Mouse (Mus musculus): Measurements from ENCODE around the gene Thop1. TPM values are rescaled to one million over a fixed set of nuclear protein-coding genes. Genes with fewer than 3 reads are reported as not detected.
A peak's percentile ranks its signal among the peaks of the same experiment; 100 is the strongest.

Gene Thop1
- total and polyA plus RNA-seq, 3 experiments, result 81.1 to 123 (median 94.5) TPM

DNA sequence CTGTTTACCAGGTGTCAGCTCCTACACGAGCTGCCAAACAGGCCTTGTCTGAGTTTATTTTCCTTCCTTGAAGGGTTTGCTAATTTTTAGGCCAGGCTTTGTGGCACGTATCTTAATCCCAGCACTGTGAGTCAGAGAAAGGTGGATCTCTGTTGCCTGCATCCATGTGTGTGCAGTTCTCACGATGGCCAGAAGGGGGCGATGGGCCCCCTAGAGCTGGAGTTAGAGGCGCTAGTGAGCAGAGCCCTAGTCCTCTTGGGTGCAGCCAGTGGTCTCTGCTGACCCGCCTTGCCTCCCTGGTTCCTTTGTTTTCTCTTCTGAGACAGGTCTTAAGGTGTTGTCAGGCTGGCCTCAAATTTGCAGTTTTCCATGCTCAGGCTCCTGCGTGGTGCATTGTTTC is 3.6 kb downstream of the Thop1 start:
- H3K9me3 ChIP-seq (replicated peaks; ENCODE audit: low read length), result peaks cover 3% of the 10 kb centered on the region
- peaks cover 4% of the 10 kb centered on the region for H3K27me3 ChIP-seq (replicated peaks)
- no peak overlapping the region for H3K9ac ChIP-seq (ENCODE audit: insufficient read depth, low read depth)
- peaks cover 19% of the 10 kb centered on the region for H3K79me2 ChIP-seq (replicated peaks; ENCODE audit: control insufficient read depth, extremely low read depth, insufficient read depth, poor library complexity, severe bottlenecking)
- peaks cover 52 to 73% of the 10 kb centered on the region in 2 experiments for H3K36me3 ChIP-seq (replicated peaks in 1 of 2; ENCODE audit: control insufficient read depth in 1 of 2, insufficient read depth in 1 of 2, low read length in 1 of 2)
- in situ Hi-C loops (cut with MboI; ENCODE audit: low pct_ligation_motif_present, low pct_unique_long_range_greater_than_20kb, low sequenced_read_pairs), result loop anchor here (10.0 kb wide), 1 partner anchor 101 kb away; the partner anchor contains the start of gene Eef2
- H3K4me1 ChIP-seq (ENCODE audit: control insufficient read depth in 1 of 2, insufficient read depth in 2 of 2), result peaks cover 6 to 29% of the 10 kb centered on the region in 2 experiments
- H3K27ac ChIP-seq (ENCODE audit: insufficient read depth, low read depth), result no peak overlapping the region
- H3K4me3 ChIP-seq (replicated peaks in 1 of 3; ENCODE audit: low read depth in 2 of 3, low read length in 2 of 3, poor library complexity in 1 of 3), result no peak overlapping the region
- dilution Hi-C loops (cut with MboI; ENCODE audit: extremely low pct_ligation_motif_present, extremely low pct_unique_long_range_greater_than_20kb, low sequenced_read_pairs), result no loop called here
- peak; percentile 33 for DNase-seq (ENCODE audit: extremely low read depth)
- peak; percentile 24 for TF ChIP-seq RAD21 (IDR thresholded peaks at IDR 0.05; ENCODE audit: low read depth, low read length)
- TF ChIP-seq CTCF (conservative IDR thresholded peaks at IDR 0.05 in 1 of 2, IDR thresholded peaks at IDR 0.05 in 1 of 2; ENCODE audit: low read depth in 2 of 2, low read length in 2 of 2), result peak; percentile 73 to 74
- no peak for TF ChIP-seq ZNF384 (IDR thresholded peaks at IDR 0.05; ENCODE audit: low read depth, low read length)
- no peak for TF ChIP-seq MAFK (IDR thresholded peaks at IDR 0.05; ENCODE audit: insufficient replicate concordance, low read length)
- TF ChIP-seq SMC3 (IDR thresholded peaks at IDR 0.05; ENCODE audit: low read depth, low read length), result peak; percentile 35; the same call in 1 of the 2 replicates
- H3K4me2 ChIP-seq (ENCODE audit: insufficient read depth, low read depth, poor library complexity, severe bottlenecking), result no peak overlapping the region

DNA sequence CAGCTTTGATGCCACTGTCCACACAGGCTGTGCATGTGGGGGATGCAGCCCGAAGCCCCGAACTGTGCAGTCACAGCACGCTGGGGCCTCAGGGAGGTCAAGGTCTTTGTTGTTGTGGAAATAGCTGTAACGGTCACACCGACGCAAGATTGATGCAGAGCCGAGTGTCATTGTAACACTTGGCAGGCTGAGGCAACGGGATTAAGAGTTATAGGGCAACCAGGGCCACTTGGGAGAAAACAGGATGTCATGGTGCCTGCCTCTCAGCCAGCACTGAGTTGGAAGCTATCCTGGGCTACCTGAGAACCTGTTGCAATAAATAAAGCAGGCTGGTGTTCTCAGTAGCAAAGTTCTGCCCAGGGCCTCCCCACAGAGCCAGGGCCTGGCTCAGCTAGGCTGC is 5.9 kb downstream of the Thop1 start:
- Histone ChIP-seq H3K36me3 (replicated peaks in 1 of 2; ENCODE audit: control insufficient read depth in 1 of 2, insufficient read depth in 1 of 2, low read length in 1 of 2) (peaks cover 75 to 96% of the 10 kb centered on the region in 2 experiments), H3K9me3 (replicated peaks; ENCODE audit: low read length) (peaks cover 3% of the 10 kb centered on the region), H3K4me1 (ENCODE audit: control insufficient read depth in 1 of 2, insufficient read depth in 2 of 2) (peaks cover under 1 to 20% of the 10 kb centered on the region in 2 experiments), H3K4me3 (replicated peaks in 1 of 3; ENCODE audit: low read depth in 2 of 3, low read length in 2 of 3, poor library complexity in 1 of 3) (no peak overlapping the region), H3K27ac (ENCODE audit: insufficient read depth, low read depth) (no peak overlapping the region), H3K27me3 (replicated peaks) (no peaks in the 10 kb centered on the region), H3K4me2 (ENCODE audit: insufficient read depth, low read depth, poor library complexity, severe bottlenecking) (no peak overlapping the region), H3K9ac (ENCODE audit: insufficient read depth, low read depth) (no peak overlapping the region), H3K79me2 (replicated peaks; ENCODE audit: control insufficient read depth, extremely low read depth, insufficient read depth, poor library complexity, severe bottlenecking) (peaks cover 13% of the 10 kb centered on the region)
- in situ Hi-C loops (cut with MboI; ENCODE audit: low pct_ligation_motif_present, low pct_unique_long_range_greater_than_20kb, low sequenced_read_pairs), result loop anchor here (10.0 kb wide), 1 partner anchor 99 kb away; the partner anchor contains the start of gene Eef2
- DNase-seq (ENCODE audit: extremely low read depth), result no peak
- dilution Hi-C loops (cut with MboI; ENCODE audit: extremely low pct_ligation_motif_present, extremely low pct_unique_long_range_greater_than_20kb, low sequenced_read_pairs), result no loop called here
- TF ChIP-seq ZC3H11A (IDR thresholded peaks at IDR 0.05; ENCODE audit: low read depth, low read length), result no peak
- TF ChIP-seq HCFC1 (IDR thresholded peaks at IDR 0.05; ENCODE audit: low read depth, low read length), result no peak
- TF ChIP-seq KAT2A (IDR thresholded peaks at IDR 0.05; ENCODE audit: insufficient replicate concordance, low read length), result no peak
- no peak for TF ChIP-seq SIN3A (IDR thresholded peaks at IDR 0.05; ENCODE audit: low read length)
- TF ChIP-seq ELF1 (IDR thresholded peaks at IDR 0.05; ENCODE audit: low read depth, low read length), result no peak
- TF ChIP-seq GABPA (IDR thresholded peaks at IDR 0.05; ENCODE audit: insufficient replicate concordance, low read depth, low read length), result no peak
- TF ChIP-seq ZKSCAN1 (IDR thresholded peaks at IDR 0.05; ENCODE audit: borderline replicate concordance, low read depth, low read length), result no peak
- no peak for TF ChIP-seq NRF1 (IDR thresholded peaks at IDR 0.05; ENCODE audit: low read depth, low read length)
- TF ChIP-seq NELFE (IDR thresholded peaks at IDR 0.05; ENCODE audit: low read depth, low read length), result no peak
- TF ChIP-seq MAFK (IDR thresholded peaks at IDR 0.05; ENCODE audit: insufficient replicate concordance, low read length), result no peak
- TF ChIP-seq PAX5 (IDR thresholded peaks at IDR 0.05; ENCODE audit: low read length), result no peak
- TF ChIP-seq ZMIZ1 (IDR thresholded peaks at IDR 0.05; ENCODE audit: low read depth, low read length), result no peak
- TF ChIP-seq UBTF (IDR thresholded peaks at IDR 0.05; ENCODE audit: low read depth, low read length), result no peak
- no peak for TF ChIP-seq TBP (conservative IDR thresholded peaks at IDR 0.05; ENCODE audit: low read depth, low read length)
- TF ChIP-seq CTCF (conservative IDR thresholded peaks at IDR 0.05 in 1 of 2, IDR thresholded peaks at IDR 0.05 in 1 of 2; ENCODE audit: low read depth in 2 of 2, low read length in 2 of 2), result no peak
- TF ChIP-seq E2F4 (IDR thresholded peaks at IDR 0.05; ENCODE audit: insufficient replicate concordance, low read depth, low read length), result no peak

Measured in CH12.LX (cell line).